Mouse (Mus musculus) kidney, adult 9 months (tissue): ENCODE results near the gene Gli2.

ENCODE experiments used
- DNase-seq: peaks from one replicate; pipeline ENCODE4 v3.0.0; 2022

Gli2 gene

DNA sequence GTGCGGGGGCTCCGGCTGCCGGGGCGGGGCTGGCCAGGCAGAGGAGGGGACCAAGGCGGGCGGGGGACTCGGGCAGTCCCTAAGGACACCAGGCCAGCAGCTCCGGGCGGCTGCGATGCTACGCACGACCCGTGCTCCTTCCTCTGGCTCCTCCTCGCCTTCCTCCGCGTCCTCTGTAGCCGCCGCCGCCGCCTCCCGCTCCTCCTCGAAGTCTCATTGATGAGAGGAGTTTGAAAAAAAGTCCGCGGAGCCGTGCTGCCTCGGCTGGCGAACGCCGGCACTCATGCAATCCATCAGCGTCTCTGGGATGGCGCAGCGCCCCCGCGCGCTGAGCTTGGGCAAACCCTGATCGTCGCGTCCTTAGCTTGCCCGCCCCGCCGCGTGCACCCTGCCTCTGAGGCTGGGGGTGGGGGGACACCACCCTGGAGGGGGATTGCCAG is at the start of gene Gli2:
TSS of gene Gli2 (minus strand) at position 218 of the 440 bp plus-strand sequence.
- DNase-seq, result peak; percentile 67

DNA sequence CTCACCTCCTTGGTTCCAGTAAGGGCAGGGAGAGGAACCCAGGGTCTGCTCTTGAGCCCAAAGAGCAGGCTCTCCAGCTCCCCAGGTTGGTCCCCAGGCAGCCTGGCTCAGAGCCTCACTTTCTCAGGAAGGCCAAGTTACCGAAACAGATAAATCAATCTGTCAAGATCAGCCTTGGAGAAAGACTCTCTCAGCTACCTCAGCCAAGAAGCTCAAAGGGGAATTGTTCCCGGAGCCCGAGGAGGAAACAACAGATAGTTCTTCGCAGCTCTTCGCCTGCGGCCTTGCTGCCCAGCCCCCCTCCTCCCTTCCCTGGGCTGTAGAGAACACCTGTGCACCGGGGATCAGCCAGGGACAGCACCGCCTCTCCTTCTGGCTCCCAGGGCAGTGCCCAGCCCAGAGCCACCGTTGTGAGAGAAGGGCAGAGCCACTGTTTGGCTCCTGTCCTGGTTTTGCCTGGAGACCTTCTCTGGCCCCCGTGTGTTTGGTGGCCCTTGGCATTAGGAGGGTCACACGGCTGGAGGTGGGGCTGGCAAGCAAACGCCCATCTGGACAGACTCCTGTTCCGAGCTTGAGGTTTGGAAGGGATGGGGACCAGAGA is 44.6 kb upstream of the Gli2 start:
- peak; percentile 16 for DNase-seq

DNA sequence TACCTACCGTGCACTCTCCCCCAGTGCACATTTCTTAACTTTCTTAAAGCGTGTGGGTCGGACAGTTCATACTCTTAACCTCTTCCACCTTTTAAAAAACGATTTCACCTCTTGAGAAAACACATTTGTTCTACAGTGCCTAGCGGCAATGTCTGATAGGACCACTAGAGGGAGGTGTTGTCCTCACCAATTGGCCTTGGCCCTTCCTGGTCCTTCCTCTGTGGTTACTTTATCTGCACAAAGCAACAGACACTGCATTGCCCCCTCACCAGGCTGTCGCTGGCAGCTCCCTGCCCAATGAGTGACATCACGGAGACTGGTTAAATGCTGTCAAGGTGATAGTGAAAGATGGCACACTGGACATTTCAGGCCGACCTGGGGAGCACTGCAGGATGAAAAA is 40.3 kb upstream of the Gli2 start:
- DNase-seq, result peak; percentile 74

GRCm38 (mm10) chr1:119089887-119090620 is 36.6 kb upstream of the Gli2 start:
- DNase-seq, result peak; percentile 9

DNA sequence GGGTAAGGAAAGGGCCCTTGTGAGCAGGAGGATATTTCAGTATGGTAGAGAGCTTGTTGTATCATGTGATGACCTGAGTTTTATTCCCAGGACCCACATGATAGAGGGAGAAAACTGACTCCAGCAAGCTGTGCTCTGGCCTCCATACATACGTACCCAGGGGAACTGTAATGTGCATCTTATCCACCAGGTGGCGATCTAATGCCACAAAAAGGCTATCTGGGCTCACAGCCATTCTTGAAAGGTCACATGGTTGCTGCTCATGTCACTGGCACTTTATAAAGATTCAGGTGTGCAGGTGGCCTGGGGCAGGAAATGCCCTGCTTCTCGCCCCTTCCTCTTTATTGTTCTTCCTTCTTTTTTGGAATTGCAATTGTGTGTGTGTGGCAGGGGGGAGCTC is 34.1 kb upstream of the Gli2 start:
- DNase-seq, result peak; percentile 87

- no peak for DNase-seq
Observed at GRCm38 (mm10) chr1:119085771-119086170, 32.4 kb upstream of the Gli2 start.

DNA sequence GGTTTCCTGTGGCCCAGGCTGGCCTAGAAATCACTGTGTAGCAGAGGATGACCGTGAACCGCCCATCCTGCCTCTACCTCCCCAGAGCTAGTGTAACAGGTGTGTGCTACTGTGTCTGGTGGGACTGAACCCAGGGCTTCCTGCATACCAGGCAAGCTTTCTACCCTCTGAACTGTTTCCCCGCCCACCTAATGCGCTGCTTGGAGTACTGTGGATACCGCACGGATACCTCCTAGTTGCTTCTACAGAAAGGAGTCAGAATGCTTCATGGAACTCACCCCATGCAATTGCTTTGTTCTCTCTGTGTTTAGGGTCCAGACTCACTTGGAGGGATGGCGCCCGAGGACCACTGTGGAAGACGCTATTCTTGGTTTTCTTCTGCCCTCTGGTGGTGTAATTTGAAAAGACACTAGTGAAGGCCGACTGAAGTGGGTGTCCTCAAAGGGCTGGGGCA is 30.1 kb upstream of the Gli2 start:
- DNase-seq, result peak; percentile 51

- DNase-seq, result peak; percentile 58
Observed at GRCm38 (mm10) chr1:119082231-119082991, 29.0 kb upstream of the Gli2 start.

DNA sequence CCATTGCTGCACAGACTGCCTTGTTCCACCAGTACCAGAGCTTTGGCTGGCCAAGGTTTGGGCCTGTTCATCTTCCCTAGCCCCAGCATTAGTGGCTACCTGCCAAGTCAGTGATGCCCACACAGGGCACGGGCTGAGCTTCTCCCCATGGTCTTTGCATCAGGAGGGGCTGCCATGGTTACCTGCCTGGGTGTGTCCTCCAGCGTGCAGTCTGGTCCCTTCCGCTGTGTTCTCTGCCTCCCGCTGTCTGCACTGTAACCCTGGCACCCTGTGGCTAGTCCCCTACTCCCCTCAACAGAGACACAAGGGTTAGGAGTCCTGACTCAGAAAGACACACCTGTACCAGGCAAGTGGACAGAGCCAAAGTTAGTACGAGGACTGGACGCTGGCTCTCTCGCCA is 24.5 kb upstream of the Gli2 start:
- no peak for DNase-seq

DNA sequence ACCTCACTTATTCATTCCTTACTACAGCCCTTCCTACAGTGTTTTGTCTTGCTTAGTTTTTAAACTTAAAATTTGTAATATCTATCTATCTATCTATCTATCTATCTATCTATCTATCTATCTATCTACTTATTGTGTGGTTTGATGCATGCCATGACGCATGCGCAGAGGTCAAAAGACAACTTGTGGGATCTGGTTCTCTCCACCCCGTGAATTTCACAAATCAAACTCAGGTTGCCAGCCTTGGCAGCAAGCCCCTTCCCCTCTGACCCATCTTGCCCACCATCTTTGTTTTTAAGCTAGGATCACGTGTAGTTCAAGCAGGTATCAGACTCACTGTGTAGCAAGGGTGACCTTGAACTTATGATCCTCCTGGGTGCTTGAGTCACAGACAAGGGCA is 22.9 kb upstream of the Gli2 start:
- no peak for DNase-seq

- DNase-seq, result no peak
Observed at GRCm38 (mm10) chr1:119075916-119076315, 22.5 kb upstream of the Gli2 start.

DNA sequence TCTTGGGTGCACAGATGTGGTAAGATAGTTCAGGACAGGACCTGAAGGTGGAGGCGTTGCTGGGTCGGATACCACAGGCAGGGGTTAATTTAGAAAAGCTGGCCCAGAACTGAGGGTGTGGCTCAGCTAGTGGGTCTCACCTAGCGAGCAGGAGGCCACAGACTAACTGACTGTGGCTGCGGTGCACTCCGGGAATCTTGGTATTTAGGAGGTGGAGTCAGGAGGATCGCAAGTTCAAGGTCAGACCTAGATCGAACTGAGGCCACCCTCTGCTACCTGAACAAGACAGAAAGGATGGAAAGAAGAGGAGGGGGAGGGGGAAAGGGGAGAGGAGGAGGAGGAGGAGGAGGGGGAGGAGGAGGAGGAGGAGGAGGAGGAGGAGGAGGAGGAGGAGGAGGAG is 22.1 kb upstream of the Gli2 start:
- DNase-seq, result no peak

- no peak for DNase-seq
Observed at GRCm38 (mm10) chr1:119074910-119075309, 21.5 kb upstream of the Gli2 start.

DNA sequence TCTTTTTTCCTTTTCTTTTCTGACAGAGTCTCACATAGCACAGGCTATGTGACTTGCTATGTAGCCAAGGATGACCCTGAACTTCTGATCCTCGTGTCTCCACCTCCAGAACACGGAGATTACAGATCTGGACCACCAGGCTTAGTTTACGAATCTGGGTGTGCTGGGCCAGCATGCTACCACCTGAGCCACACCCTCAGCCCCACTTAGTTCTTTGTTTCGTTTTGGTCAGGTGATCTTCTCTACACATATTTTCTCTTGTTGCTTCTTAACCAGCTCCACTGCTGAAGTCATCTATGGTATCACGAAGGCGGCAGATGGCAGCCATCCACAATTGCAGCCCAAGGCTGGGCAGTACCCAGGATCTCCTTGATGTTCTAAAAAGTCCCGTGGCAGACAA is 20.5 kb upstream of the Gli2 start:
- no peak for DNase-seq

DNA sequence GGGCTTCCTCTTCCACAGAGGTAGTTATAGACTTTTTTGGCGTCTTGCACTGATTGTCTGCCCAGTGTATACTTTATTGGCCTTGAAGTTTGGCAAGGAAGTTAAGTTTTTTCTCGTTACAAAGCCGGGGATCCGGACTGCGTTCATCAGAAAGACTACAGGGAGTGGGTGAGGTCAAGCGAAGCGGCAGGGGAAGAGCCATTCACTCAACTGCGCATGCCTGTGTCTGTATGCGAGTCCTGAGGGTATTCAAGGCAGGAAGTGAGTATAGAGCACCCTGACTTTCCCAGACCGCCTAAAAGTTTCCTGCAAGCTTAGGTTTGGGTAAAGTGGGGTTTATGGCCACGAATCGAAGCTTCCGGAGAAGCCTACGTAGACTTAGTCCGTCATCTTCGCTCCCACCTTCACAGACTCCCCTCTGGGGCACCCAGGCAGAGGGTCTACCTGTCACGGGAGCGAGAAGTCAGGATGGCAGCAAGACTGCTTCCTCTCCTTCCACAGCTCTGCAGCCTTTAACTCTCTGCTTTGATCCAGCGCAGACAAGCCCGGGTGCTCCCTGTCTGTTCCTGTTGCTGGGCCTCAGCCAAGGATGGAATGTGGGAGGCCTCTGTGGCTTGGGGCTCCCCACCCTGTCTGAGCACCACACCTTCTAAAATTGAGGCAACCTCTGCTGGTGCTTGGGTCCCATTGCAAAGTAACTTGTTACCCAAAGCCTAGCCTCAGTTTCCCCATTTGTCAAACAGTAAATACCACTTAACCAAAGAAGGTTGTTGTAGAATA is 11.7 kb upstream of the Gli2 start:
- DNase-seq, result no peak

GRCm38 (mm10) chr1:119056491-119056890 is 3.1 kb upstream of the Gli2 start:
- no peak for DNase-seq

DNA sequence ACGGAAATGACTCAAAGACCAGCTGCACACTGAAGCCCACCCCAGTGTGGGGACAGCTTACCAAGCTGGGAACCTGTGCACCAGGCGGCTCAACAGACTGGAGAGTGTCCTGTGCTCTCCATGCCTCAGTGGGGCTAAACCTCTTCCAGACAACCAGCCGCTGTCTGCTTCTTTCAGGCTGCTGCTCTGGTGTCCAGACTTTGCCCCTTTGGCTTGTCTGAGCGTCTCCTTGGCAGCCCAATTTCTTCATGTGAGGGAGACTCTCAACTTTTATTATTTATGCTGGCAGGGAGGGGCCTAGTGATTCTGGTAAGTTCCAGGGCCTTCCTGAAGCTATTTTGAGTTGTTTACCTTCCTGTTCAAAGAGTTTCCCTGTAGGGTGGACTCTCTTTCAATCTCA is 2.4 kb upstream of the Gli2 start:
- DNase-seq, result peak; percentile 65

DNA sequence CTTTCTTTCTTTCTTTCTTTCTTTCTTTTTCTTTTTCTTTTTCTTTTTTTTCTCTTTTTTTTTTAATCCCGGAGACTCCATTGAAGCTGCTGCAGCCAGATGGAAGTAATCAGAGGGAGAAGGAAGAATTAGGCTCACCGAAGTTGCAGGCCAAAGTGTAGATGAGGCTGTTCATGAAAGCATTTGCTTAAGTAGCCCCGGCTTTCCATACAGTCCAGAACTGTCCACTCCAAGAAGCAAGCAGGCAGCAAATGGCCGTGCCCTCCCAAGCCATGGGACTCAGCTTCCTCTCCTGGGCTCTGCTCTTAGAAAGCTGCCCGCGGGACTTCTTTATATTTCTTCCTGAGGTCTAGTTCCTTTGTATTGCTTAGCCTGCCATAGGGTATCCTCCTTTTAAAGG is 1.0 kb upstream of the Gli2 start:
- DNase-seq, result no peak

DNA sequence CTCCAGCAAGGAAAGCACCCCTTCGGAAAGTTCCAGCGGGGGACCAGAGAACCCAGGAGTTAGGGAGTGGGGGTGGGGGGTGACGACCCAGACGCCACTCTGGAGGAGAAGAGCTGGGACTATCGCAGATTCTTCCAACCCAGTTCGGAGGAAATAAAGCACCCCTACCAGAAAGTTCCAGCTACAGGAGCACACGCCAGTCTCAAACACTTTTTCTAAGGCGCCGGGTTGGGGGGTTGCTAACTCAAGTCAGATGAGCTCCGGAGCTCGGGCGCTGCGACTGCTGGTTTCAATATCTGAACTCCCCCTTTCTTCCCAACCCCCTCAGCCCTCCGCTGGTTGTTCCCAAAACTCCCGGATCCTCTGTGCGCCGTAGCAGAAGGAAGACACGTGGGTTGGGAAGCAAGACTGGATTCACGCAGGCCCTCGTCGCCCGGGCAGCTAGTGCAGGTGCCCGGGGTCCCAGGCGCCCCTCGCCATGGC is 494 bp upstream of the Gli2 start:
- no peak for DNase-seq

- DNase-seq, result no peak
Observed at GRCm38 (mm10) chr1:119052631-119053177, 715 bp downstream of the Gli2 start.

DNA sequence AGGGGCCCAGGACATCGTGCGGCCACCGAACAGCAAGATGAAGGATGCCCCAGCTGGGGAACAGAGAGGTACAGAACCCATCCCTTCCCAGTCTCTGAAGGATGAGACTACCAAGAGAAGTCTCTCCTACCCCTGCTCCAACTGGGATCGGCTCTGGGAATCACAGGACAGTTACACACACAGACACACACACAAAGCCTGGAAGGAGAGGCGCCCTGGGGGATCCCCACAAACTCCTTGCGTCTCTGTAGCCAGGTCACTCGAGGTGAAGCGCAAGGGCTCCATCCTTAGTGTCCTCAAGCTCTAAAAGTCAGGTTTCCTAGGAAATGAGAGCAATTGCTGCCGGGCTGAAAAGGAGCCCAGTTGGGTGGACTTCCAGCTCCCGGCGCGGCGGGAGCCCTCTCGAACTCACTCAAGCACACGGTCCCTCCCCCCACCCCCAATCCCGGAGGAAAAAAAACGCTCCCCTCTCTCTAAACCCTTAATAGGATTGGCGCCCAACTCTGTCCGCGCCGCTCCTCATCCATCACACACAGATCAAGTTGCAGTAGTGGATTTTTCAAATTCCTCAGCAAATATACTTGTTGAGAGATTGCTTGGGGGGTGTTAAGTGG is 1.4 kb downstream of the Gli2 start:
- DNase-seq, result no peak
